Comparison of ENCODE assay signal across 10 mouse cellular contexts in the genomic region with DNA sequence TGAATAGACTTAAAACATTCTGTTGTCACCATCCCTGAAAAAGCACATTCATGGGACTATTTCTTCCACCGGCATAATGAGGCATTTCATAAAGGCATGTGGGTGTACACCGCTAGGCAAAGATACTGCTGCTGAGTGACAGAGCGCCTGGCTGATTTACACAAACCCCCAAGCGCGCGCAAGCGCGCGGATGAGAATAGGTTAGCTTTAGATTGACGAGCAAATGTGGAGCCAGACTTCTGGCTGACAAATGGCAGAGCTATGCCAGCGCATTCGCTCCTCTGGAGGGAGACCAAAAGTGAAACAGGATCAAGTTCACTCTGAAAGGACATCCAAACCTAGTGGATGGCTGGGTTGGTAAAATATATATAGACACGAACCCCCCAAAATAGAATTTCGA. TPM values are rescaled to one million over a fixed set of nuclear protein-coding genes. Genes with fewer than 3 reads are reported as not detected.
DNase-seq lines count a peak whose midpoint lies in the region; ATAC-seq and TF ChIP-seq lines count a peak whose summit lies in the region.
"Had no signal": no experiment of that assay in that cellular context is flagged by ENCODE, and none has a peak within 500 bp of the region (broad histone marks: within the 10 kb centered on the region; RNA-seq: fewer than 3 reads in every experiment).

Itgb6 (minus strand) TSS at position 130 of the 400 bp plus-strand sequence.

- H3K27me3 ChIP-seq in kidney, postnatal 0 days (ENCODE audit: insufficient read depth, low read length) = no peaks in the 10 kb centered on the region
- no peaks in the 10 kb centered on the region for H3K27me3 ChIP-seq in heart, postnatal 0 days (ENCODE audit: control insufficient read depth, insufficient read depth, low read length)

- no peaks in the 10 kb centered on the region for H3K9me3 ChIP-seq in kidney, postnatal 0 days (replicated peaks; ENCODE audit: low read length)
- no peaks in the 10 kb centered on the region for H3K9me3 ChIP-seq in heart, postnatal 0 days (replicated peaks; ENCODE audit: control insufficient read depth, low read length)

- DNase-seq in kidney, postnatal 0 days (ENCODE audit: low spot score) = no peak
- no peak for DNase-seq in kidney, adult 8-10 months
- DNase-seq in heart, postnatal 0 days (ENCODE audit: low spot score) = peak; percentile 59
- DNase-seq in left cerebral cortex, postnatal 36 days (ENCODE audit: low spot score in 2 of 2) = peak; percentile 35 to 38
- DNase-seq in telencephalon, adult 2 months (ENCODE audit: low read depth, low spot score) = peak; percentile 34
- DNase-seq in embryo, embryonic 10 days (ENCODE audit: low spot score) = no peak
- no peak for DNase-seq in lung, postnatal 10 days

- no peak for TF ChIP-seq CTCF in kidney, postnatal 0 days (IDR thresholded peaks at IDR 0.05; ENCODE audit: low read depth)
- no peak for TF ChIP-seq CTCF in heart, postnatal 0 days (IDR thresholded peaks at IDR 0.05; ENCODE audit: low read depth)

- intact Hi-C loops in left cerebral cortex, postnatal 36 days (cut with DNase I) = loop anchor here (5.0 kb wide), 1 partner anchor 680 kb away; no protein-coding TSS in a partner anchor

- no peak within 1 kb of the TSS for H3K4me2 ChIP-seq in kidney, postnatal 0 days (ENCODE audit: low read length)
- H3K4me2 ChIP-seq in heart, postnatal 0 days (ENCODE audit: low read depth, low read length) = peak within 1 kb of the TSS; percentile 47

- no peak within 1 kb of the TSS for H3K9ac ChIP-seq in kidney, postnatal 0 days (ENCODE audit: low read depth, low read length)
- H3K9ac ChIP-seq in heart, postnatal 0 days (replicated peaks; ENCODE audit: low read depth, low read length) = peak within 1 kb of the TSS; percentile 4; the same call in 1 of the 2 replicates

- no peak for ATAC-seq in kidney, postnatal 0 days (replicated peaks; ENCODE audit: low FRiP score, low read depth)
- ATAC-seq in frontal cortex, adult (ENCODE audit: low TSS enrichment) = peak; percentile 87
- ATAC-seq in heart, postnatal 0 days (ENCODE audit: insufficient read depth, low read depth) = peak; percentile 28; the same call in 1 of the 2 replicates

- no peak for TF ChIP-seq EP300 in heart, postnatal 0 days (IDR thresholded peaks at IDR 0.05; ENCODE audit: low read depth)

- no peaks in the 10 kb centered on the region; the same call in 1 of the 2 replicates for H3K4me1 ChIP-seq in kidney, postnatal 0 days (replicated peaks; ENCODE audit: insufficient read depth, low read length)
- peaks cover 10% of the 10 kb centered on the region; the same call in 1 of the 2 replicates for H3K4me1 ChIP-seq in heart, postnatal 0 days (ENCODE audit: control insufficient read depth, insufficient read depth)

- H3K4me3 ChIP-seq in kidney, postnatal 0 days (replicated peaks; ENCODE audit: low read depth, low read length) = no peak within 1 kb of the TSS
- H3K4me3 ChIP-seq in heart, postnatal 0 days (ENCODE audit: low read depth, low read length) = peak within 1 kb of the TSS; percentile 10; the same call in 1 of the 2 replicates

- H3K27ac ChIP-seq in kidney, postnatal 0 days = no peak within 1 kb of the TSS
- H3K27ac ChIP-seq in heart, postnatal 0 days (ENCODE audit: low read depth) = peak within 1 kb of the TSS; percentile 93

- WGBS in kidney, postnatal 0 days = 75% methylated on average over 14 of the region's 14 CpGs
- WGBS in heart, postnatal 0 days = 41% methylated on average over 14 of the region's 14 CpGs

- no peaks in the 10 kb centered on the region for H3K36me3 ChIP-seq in kidney, postnatal 0 days (ENCODE audit: insufficient read depth, low read length)
- H3K36me3 ChIP-seq in heart, postnatal 0 days (replicated peaks; ENCODE audit: control insufficient read depth, insufficient read depth, low read length) = no peaks in the 10 kb centered on the region

RNA-seq across cellular contexts. Expression of gene Itgb6, which starts in this region (rescaled TPM):
- polyA plus RNA-seq in kidney, postnatal 0 days (2015; fragmentation: Nextera tagmentation; extraction: Ambion mirVana) = 28.8 and 29.1 TPM in 2 replicates
- total RNA-seq in heart, postnatal 0 days (2014; rRNA removed; ENCODE audit: low replicate concordance) = 1.7 and 2.4 TPM in 2 replicates
- 0.51 and 0.71 TPM in 2 replicates for polyA plus RNA-seq in heart, postnatal 0 days (2015; fragmentation: Nextera tagmentation; extraction: Ambion mirVana)
- total RNA-seq in left cerebral cortex, postnatal 36 days (2021) = under 1 TPM in 1 of 2 experiments, not detected in 1; 0.10 TPM
- total RNA-seq: hematopoietic stem cell, adult 5-6 weeks had no signal
- polyA plus RNA-seq: spleen, adult 2 months had no signal

Comparison
In these comparisons a context has a peak if more than half of its experiments do, and no peak if none do; other contexts are left out.
1. RNA of gene Itgb6 (polyA plus RNA-seq): 28.8 to 29.1 TPM in kidney, postnatal 0 days; 0.51 to 0.71 TPM in heart, postnatal 0 days; every median in the first group is over 10 times any median in the second.
2. Peak in DNase-seq in left cerebral cortex, postnatal 36 days; RNA of the gene not detected or under 1 TPM.
3. DNase-seq: peak in heart, postnatal 0 days (single experiment) and telencephalon, adult 2 months (single experiment); none in kidney, postnatal 0 days (single experiment), kidney, adult 8-10 months (0 of 2), embryo, embryonic 10 days (single experiment) and lung, postnatal 10 days (single experiment).